Mouse (Mus musculus): ENCODE data around the gene Rnaseh2c.

Rnaseh2c gene

DNA sequence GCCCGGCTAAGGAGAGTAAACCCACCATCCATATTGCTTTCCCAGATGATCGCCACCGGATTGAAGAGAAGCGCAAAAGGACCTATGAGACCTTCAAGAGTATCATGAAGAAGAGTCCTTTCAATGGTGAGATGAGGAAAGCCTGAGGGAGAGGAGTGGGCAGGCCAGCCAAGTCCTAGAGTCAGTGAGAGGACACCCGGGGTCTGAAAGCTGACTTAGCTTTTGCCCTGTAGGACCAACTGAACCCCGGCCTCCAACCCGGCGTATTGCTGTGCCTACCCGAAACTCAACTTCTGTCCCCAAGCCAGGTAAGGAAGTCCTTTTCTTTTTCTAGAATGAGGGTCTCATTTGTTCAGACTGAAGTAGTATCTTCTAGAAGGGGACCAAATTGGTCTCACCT, 43.6 kb downstream of the Rnaseh2c start:
- H3K4me3 ChIP-seq (replicated peaks; ENCODE audit: low read length), result no peak overlapping the region
- H3K4me1 ChIP-seq (replicated peaks; ENCODE audit: low read depth, low read length), result peaks cover 50% of the 10 kb centered on the region
- H3K9me3 ChIP-seq (ENCODE audit: low read length), result no peaks in the 10 kb centered on the region
- TF ChIP-seq CTCF (conservative IDR thresholded peaks at IDR 0.05; ENCODE audit: low read length) (no peak), NANOG (IDR thresholded peaks at IDR 0.05; ENCODE audit: borderline replicate concordance, low read length) (no peak), POU5F1 (IDR thresholded peaks at IDR 0.05; ENCODE audit: borderline replicate concordance, low read length) (no peak)
- H3K27me3 ChIP-seq (ENCODE audit: insufficient read depth, low read length), result no peaks in the 10 kb centered on the region
- peaks cover 74% of the 10 kb centered on the region for H3K36me3 ChIP-seq (ENCODE audit: insufficient read depth, low read length)

DNA sequence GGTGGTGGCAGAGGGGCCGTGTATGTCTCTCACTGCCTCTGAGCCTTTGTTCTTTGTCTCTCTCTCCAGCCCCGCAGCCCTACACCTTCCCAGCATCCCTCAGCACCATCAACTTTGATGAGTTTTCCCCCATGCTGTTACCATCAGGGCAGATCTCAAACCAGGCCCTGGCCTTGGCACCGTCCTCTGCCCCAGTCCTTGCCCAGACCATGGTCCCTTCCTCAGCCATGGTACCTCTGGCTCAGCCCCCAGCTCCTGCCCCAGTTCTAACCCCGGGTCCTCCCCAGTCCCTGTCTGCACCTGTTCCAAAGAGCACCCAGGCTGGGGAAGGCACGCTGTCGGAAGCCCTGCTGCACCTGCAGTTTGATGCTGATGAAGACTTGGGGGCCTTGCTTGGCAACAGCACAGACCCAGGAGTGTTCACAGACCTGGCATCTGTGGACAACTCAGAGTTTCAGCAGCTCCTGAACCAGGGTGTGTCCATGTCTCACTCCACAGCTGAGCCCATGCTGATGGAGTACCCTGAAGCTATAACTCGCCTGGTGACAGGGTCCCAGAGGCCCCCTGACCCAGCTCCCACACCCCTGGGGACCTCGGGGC, 45.2 kb downstream of the Rnaseh2c start:
- H3K4me3 ChIP-seq (replicated peaks; ENCODE audit: low read length), result no peak overlapping the region
- no peaks in the 10 kb centered on the region for H3K9me3 ChIP-seq (ENCODE audit: low read length)
- H3K36me3 ChIP-seq (ENCODE audit: insufficient read depth, low read length), result peaks cover 70% of the 10 kb centered on the region
- no peaks in the 10 kb centered on the region for H3K27me3 ChIP-seq (ENCODE audit: insufficient read depth, low read length)
- peaks cover 49% of the 10 kb centered on the region for H3K4me1 ChIP-seq (replicated peaks; ENCODE audit: low read depth, low read length)
- TF ChIP-seq CTCF (conservative IDR thresholded peaks at IDR 0.05; ENCODE audit: low read length), result no peak
- no peak for TF ChIP-seq NANOG (IDR thresholded peaks at IDR 0.05; ENCODE audit: borderline replicate concordance, low read length)
- TF ChIP-seq POU5F1 (IDR thresholded peaks at IDR 0.05; ENCODE audit: borderline replicate concordance, low read length), result no peak

- H3K9me3 ChIP-seq (ENCODE audit: low read length), result no peaks in the 10 kb centered on the region
- TF ChIP-seq CTCF (conservative IDR thresholded peaks at IDR 0.05; ENCODE audit: low read length) (no peak), POU5F1 (IDR thresholded peaks at IDR 0.05; ENCODE audit: borderline replicate concordance, low read length) (no peak), NANOG (IDR thresholded peaks at IDR 0.05; ENCODE audit: borderline replicate concordance, low read length) (no peak)
- H3K4me1 ChIP-seq (replicated peaks; ENCODE audit: low read depth, low read length), result peaks cover 58% of the 10 kb centered on the region
- H3K4me3 ChIP-seq (replicated peaks; ENCODE audit: low read length), result 0 out of 2 replicates have a peak overlapping the region, but pooled peaks have one; percentile 8
- peaks cover 64% of the 10 kb centered on the region for H3K36me3 ChIP-seq (ENCODE audit: insufficient read depth, low read length)
- H3K27me3 ChIP-seq (ENCODE audit: insufficient read depth, low read length), result no peaks in the 10 kb centered on the region
Measured at GRCm38 (mm10) chr19:5647791-5648190, 46.1 kb downstream of the Rnaseh2c start.

GRCm38 (mm10) chr19:5648401-5649297, 47.0 kb downstream of the Rnaseh2c start:
- Histone ChIP-seq H3K4me1 (replicated peaks; ENCODE audit: low read depth, low read length) (peaks cover 61% of the 10 kb centered on the region), H3K36me3 (ENCODE audit: insufficient read depth, low read length) (peaks cover 57% of the 10 kb centered on the region), H3K27me3 (ENCODE audit: insufficient read depth, low read length) (0 out of 2 replicates have a peak, but pooled peaks cover 3% of the 10 kb centered on the region), H3K4me3 (replicated peaks; ENCODE audit: low read length) (peak overlapping the region; percentile 66), H3K9me3 (ENCODE audit: low read length) (no peaks in the 10 kb centered on the region)
- no peak for TF ChIP-seq NANOG (IDR thresholded peaks at IDR 0.05; ENCODE audit: borderline replicate concordance, low read length)
- TF ChIP-seq CTCF (conservative IDR thresholded peaks at IDR 0.05; ENCODE audit: low read length), result no peak
- no peak for TF ChIP-seq POU5F1 (IDR thresholded peaks at IDR 0.05; ENCODE audit: borderline replicate concordance, low read length)

GRCm38 (mm10) chr19:5649298-5649741, 47.6 kb downstream of the Rnaseh2c start:
- peak overlapping the region; percentile 66 for H3K4me3 ChIP-seq (replicated peaks; ENCODE audit: low read length)
- peaks cover 50% of the 10 kb centered on the region for H3K36me3 ChIP-seq (ENCODE audit: insufficient read depth, low read length)
- peaks cover 65% of the 10 kb centered on the region for H3K4me1 ChIP-seq (replicated peaks; ENCODE audit: low read depth, low read length)
- TF ChIP-seq NANOG (IDR thresholded peaks at IDR 0.05; ENCODE audit: borderline replicate concordance, low read length) (no peak), CTCF (conservative IDR thresholded peaks at IDR 0.05; ENCODE audit: low read length) (no peak), POU5F1 (IDR thresholded peaks at IDR 0.05; ENCODE audit: borderline replicate concordance, low read length) (no peak)
- H3K27me3 ChIP-seq (ENCODE audit: insufficient read depth, low read length), result peaks cover 7% of the 10 kb centered on the region
- no peaks in the 10 kb centered on the region for H3K9me3 ChIP-seq (ENCODE audit: low read length)

- no peaks in the 10 kb centered on the region for H3K9me3 ChIP-seq (ENCODE audit: low read length)
- TF ChIP-seq NANOG (IDR thresholded peaks at IDR 0.05; ENCODE audit: borderline replicate concordance, low read length), result no peak
- peaks cover 82% of the 10 kb centered on the region for H3K4me1 ChIP-seq (replicated peaks; ENCODE audit: low read depth, low read length)
- H3K4me3 ChIP-seq (replicated peaks; ENCODE audit: low read length), result peak overlapping the region; percentile 24; the same call in 1 of the 2 replicates
- H3K36me3 ChIP-seq (ENCODE audit: insufficient read depth, low read length), result peaks cover 34% of the 10 kb centered on the region
- H3K27me3 ChIP-seq (ENCODE audit: insufficient read depth, low read length), result peaks cover 31% of the 10 kb centered on the region
Measured at GRCm38 (mm10) chr19:5651502-5652274, 50.0 kb downstream of the Rnaseh2c start.

DNA sequence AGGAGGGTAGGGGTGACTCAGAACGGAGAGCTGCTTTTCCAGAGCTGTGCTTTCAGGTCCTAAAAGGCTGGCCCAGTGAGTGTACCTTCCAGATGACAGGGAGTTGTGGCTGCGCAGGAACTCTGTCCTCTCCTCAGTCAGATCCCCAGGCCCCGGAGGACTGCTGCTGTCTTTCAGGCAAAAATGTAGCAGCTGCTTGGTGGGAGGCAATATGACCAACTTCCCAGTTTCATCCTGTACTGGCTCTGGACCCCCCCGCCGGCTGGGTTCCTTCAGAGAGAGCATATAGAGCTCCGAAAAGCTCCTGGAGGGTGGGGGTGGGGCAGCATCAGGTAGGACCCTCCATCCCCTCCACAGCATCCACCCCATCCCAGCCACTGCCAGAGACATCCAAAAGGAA, 50.9 kb downstream of the Rnaseh2c start:
- no peak overlapping the region for H3K4me3 ChIP-seq (replicated peaks; ENCODE audit: low read length)
- no peaks in the 10 kb centered on the region for H3K9me3 ChIP-seq (ENCODE audit: low read length)
- H3K27me3 ChIP-seq (ENCODE audit: insufficient read depth, low read length), result peaks cover 34% of the 10 kb centered on the region
- H3K4me1 ChIP-seq (replicated peaks; ENCODE audit: low read depth, low read length), result peaks cover 73% of the 10 kb centered on the region
- TF ChIP-seq POU5F1 (IDR thresholded peaks at IDR 0.05; ENCODE audit: borderline replicate concordance, low read length) (no peak), CTCF (conservative IDR thresholded peaks at IDR 0.05; ENCODE audit: low read length) (no peak), NANOG (IDR thresholded peaks at IDR 0.05; ENCODE audit: borderline replicate concordance, low read length) (no peak)
- peaks cover 30% of the 10 kb centered on the region for H3K36me3 ChIP-seq (ENCODE audit: insufficient read depth, low read length)
